Mouse (Mus musculus) neural tube, embryonic 14.5 days (tissue): ENCODE results near the gene Gm49384. TPM values are rescaled to one million over a fixed set of nuclear protein-coding genes. Genes with fewer than 3 reads are reported as not detected.
"Not testable (repeated sequence)": the region's sequence is repeated elsewhere in the genome, so short reads cannot be mapped to it uniquely, and the experiment has no call there.

Source experiments
- ATAC-seq: fragments of 200-750 bp; cut with Nextera tagmentation; 2 replicates; pipeline ENCODE4 v1.8.0; 2017; ENCODE audit warnings: low read depth, mild to moderate bottlenecking, moderate TSS enrichment, moderate library complexity
- H3K27ac ChIP-seq: fragments of 300-500 bp; sonication (generic); 2 replicates; pipeline ENCODE4 v1.5.1; 2014; ENCODE audit warnings: low read depth, mild to moderate bottlenecking, control low read depth, low read length, moderate library complexity, mixed read lengths
- H3K27me3 ChIP-seq: fragments of 300-500 bp; sonication (generic); 2 replicates; pipeline ENCODE4 v1.6.1; 2014; ENCODE audit warnings: low read length; ENCODE audit not compliant: control insufficient read depth, insufficient read depth
- H3K36me3 ChIP-seq: fragments of 300-500 bp; sonication (generic); 2 replicates; pipeline ENCODE4 v1.6.1; 2014; ENCODE audit warnings: low read length, mixed read lengths; ENCODE audit not compliant: control insufficient read depth, insufficient read depth
- H3K4me1 ChIP-seq: fragments of 300-500 bp; sonication (generic); 2 replicates; pipeline ENCODE4 v1.6.1; 2014; ENCODE audit warnings: low read length; ENCODE audit not compliant: control insufficient read depth, insufficient read depth
- H3K4me2 ChIP-seq: fragments of 300-500 bp; sonication (generic); 2 replicates; pipeline ENCODE4 v1.6.1; 2014; ENCODE audit warnings: mild to moderate bottlenecking, low read depth, low read length, control low read depth
- H3K4me3 ChIP-seq: fragments of 300-500 bp; sonication (generic); 2 replicates; pipeline ENCODE4 v1.5.1; 2014; ENCODE audit warnings: low read depth, low read length, control low read depth, mixed read lengths
- H3K9ac ChIP-seq: fragments of 300-500 bp; sonication (generic); replicated peaks from 2 replicates; pipeline ENCODE4 v1.6.1; 2014; ENCODE audit warnings: low read depth, mild to moderate bottlenecking, control low read depth, low read length, mixed read lengths
- H3K9me3 ChIP-seq: fragments of 300-500 bp; sonication (generic); 2 replicates; pipeline ENCODE4 v1.6.1; 2016; ENCODE audit warnings: low read length; ENCODE audit not compliant: control insufficient read depth
- WGBS: fragments of 180-500 bp; shearing (Covaris S2); extraction: QIAGEN DNeasy Blood & Tissue Kit; methylation state at CpG from one replicate; pipeline ENCODE4 v1.1.7; 2014; 5-methylcytosine and 5-hydroxymethylcytosine counted together
- polyA plus RNA-seq: library from polyadenylated mRNA; unstranded; fragments of >200 nt; fragmentation: Nextera tagmentation; extraction: Ambion mirVana; gene quantifications from 2 replicates; pipeline ENCODE4 v1.2.1, GENCODE M21; 2014

Gm49384 gene
- polyA plus RNA-seq, 1 experiment from 2014 or later = 9.1 TPM

- H3K27me3 ChIP-seq, H3K9me3 ChIP-seq, H3K36me3 ChIP-seq, H3K27ac ChIP-seq, H3K4me2 ChIP-seq, H3K9ac ChIP-seq, ATAC-seq, H3K4me1 ChIP-seq, H3K4me3 ChIP-seq: not testable (repeated sequence)
- WGBS = 78% methylated on average over 4 of the region's 4 CpGs
These were observed 40.5 kb downstream of the Gm49384 start for GRCm38 (mm10) chr12:69163586-69163985.

GRCm38 (mm10) chr12:69160677-69161076, 43.4 kb downstream of the Gm49384 start:
- H3K4me3 ChIP-seq, H3K9me3 ChIP-seq, H3K4me2 ChIP-seq, ATAC-seq, H3K27ac ChIP-seq, H3K36me3 ChIP-seq, H3K4me1 ChIP-seq, H3K27me3 ChIP-seq, H3K9ac ChIP-seq: not testable (repeated sequence)
- WGBS = 69% methylated on average over 2 of the region's 2 CpGs

GRCm38 (mm10) chr12:69159578-69159940, 44.5 kb downstream of the Gm49384 start:
- Histone ChIP-seq H3K4me2 (no peak overlapping the region), H3K9ac (no peak overlapping the region), H3K27ac (no peak overlapping the region), H3K9me3 (no peaks in the 10 kb centered on the region), H3K4me1 (peaks cover 8% of the 10 kb centered on the region), H3K4me3 (peak overlapping the region; percentile 16; the same call in 1 of the 2 replicates), H3K27me3 (no peaks in the 10 kb centered on the region), H3K36me3 (peaks cover 4% of the 10 kb centered on the region; the same call in 1 of the 2 replicates)
- ATAC-seq = no peak; the same call in 1 of the 2 replicates
- 4% methylated on average over 9 of the region's 9 CpGs for WGBS

- peak within 1 kb of the TSS; percentile 65 for H3K4me3 ChIP-seq
- H3K4me1 ChIP-seq, H3K9me3 ChIP-seq, H3K36me3 ChIP-seq, H3K27me3 ChIP-seq: not testable (repeated sequence)
- H3K9ac ChIP-seq = peak within 1 kb of the TSS; percentile 83
- peak within 1 kb of the TSS; percentile 73 for H3K4me2 ChIP-seq
- H3K27ac ChIP-seq = peak within 1 kb of the TSS; percentile 91
- peak; percentile 99 for ATAC-seq
- WGBS = under 1% methylated on average over 57 of the region's 68 CpGs
These were observed 45.1 kb downstream of the Gm49384 start, which contains the start of gene Rps29 for GRCm38 (mm10) chr12:69158765-69159577. Gene Rps29 (minus strand): TSS chr12:69159186.

- WGBS = 2% methylated on average over 19 of the region's 19 CpGs
- Histone ChIP-seq H3K4me2 (peak overlapping the region; percentile 73), H3K9ac (peak overlapping the region; percentile 83), H3K27me3 (no peaks in the 10 kb centered on the region), H3K27ac (peak overlapping the region; percentile 91), H3K4me3 (peak overlapping the region; percentile 65), H3K9me3 (no peaks in the 10 kb centered on the region), H3K36me3 (peaks cover 4% of the 10 kb centered on the region; the same call in 1 of the 2 replicates), H3K4me1 (peaks cover 8% of the 10 kb centered on the region)
- ATAC-seq = no peak
These were observed 45.7 kb downstream of the Gm49384 start for GRCm38 (mm10) chr12:69158366-69158764.

GRCm38 (mm10) chr12:69157107-69157506, 47.0 kb downstream of the Gm49384 start:
- no peak overlapping the region for H3K4me3 ChIP-seq
- no peak for ATAC-seq
- H3K4me1 ChIP-seq = peaks cover 8% of the 10 kb centered on the region
- H3K27me3 ChIP-seq = no peaks in the 10 kb centered on the region
- no peak overlapping the region for H3K9ac ChIP-seq
- no peak overlapping the region for H3K27ac ChIP-seq
- 97% methylated on average over 2 of the region's 2 CpGs for WGBS
- no peak overlapping the region for H3K4me2 ChIP-seq
- no peaks in the 10 kb centered on the region for H3K9me3 ChIP-seq
- H3K36me3 ChIP-seq = peaks cover 4% of the 10 kb centered on the region; the same call in 1 of the 2 replicates

- no peak overlapping the region for H3K27ac ChIP-seq
- H3K4me3 ChIP-seq = no peak overlapping the region
- 85% methylated on average over 4 of the region's 4 CpGs for WGBS
- no peak for ATAC-seq
- peaks cover 4% of the 10 kb centered on the region; the same call in 1 of the 2 replicates for H3K36me3 ChIP-seq
- H3K27me3 ChIP-seq = no peaks in the 10 kb centered on the region
- no peak overlapping the region for H3K9ac ChIP-seq
- peaks cover 8% of the 10 kb centered on the region for H3K4me1 ChIP-seq
- no peak overlapping the region for H3K4me2 ChIP-seq
- H3K9me3 ChIP-seq = no peaks in the 10 kb centered on the region
These were observed 47.6 kb downstream of the Gm49384 start for GRCm38 (mm10) chr12:69156436-69156835.

GRCm38 (mm10) chr12:69155923-69156322, 48.1 kb downstream of the Gm49384 start:
- H3K27ac ChIP-seq = no peak overlapping the region
- H3K4me2 ChIP-seq = no peak overlapping the region
- peaks cover 8% of the 10 kb centered on the region for H3K4me1 ChIP-seq
- H3K4me3 ChIP-seq = no peak overlapping the region
- peaks cover 4% of the 10 kb centered on the region; the same call in 1 of the 2 replicates for H3K36me3 ChIP-seq
- no peaks in the 10 kb centered on the region for H3K9me3 ChIP-seq
- no peak overlapping the region for H3K9ac ChIP-seq
- no peak for ATAC-seq
- no peaks in the 10 kb centered on the region for H3K27me3 ChIP-seq
- whole genome bisulfite sequencing = 83% methylated on average over 2 of the region's 2 CpGs

GRCm38 (mm10) chr12:69150049-69150448, 54.0 kb downstream of the Gm49384 start:
- Histone ChIP-seq H3K9ac (no peak overlapping the region), H3K9me3 (no peaks in the 10 kb centered on the region), H3K4me3 (no peak overlapping the region), H3K27me3 (no peaks in the 10 kb centered on the region), H3K36me3 (no peaks in the 10 kb centered on the region), H3K27ac (peak overlapping the region; percentile 34), H3K4me1 (no peaks in the 10 kb centered on the region), H3K4me2 (peak overlapping the region; percentile 1; the same call in 1 of the 2 replicates)
- ATAC-seq = peak; percentile 83
- WGBS = 41% methylated on average over 13 of the region's 13 CpGs
